ENCODE assay signal across 12 mouse cellular contexts in genomic region chr2:156446489-156447035, GRCm38 (mm10). TPM values are rescaled to one million over a fixed set of nuclear protein-coding genes. Genes with fewer than 3 reads are reported as not detected.
DNase-seq lines count a peak whose midpoint lies in the region; ATAC-seq and TF ChIP-seq lines count a peak whose summit lies in the region.
"Had no signal": no experiment of that assay in that cellular context is flagged by ENCODE, and none has a peak within 500 bp of the region (broad histone marks: within the 10 kb centered on the region; RNA-seq: fewer than 3 reads in every experiment).

No protein-coding gene starts in this region.

- ATAC-seq in lung, postnatal 0 days = peak; percentile 79
- ATAC-seq: midbrain, embryonic 13.5 days had no signal

- intact Hi-C loops in gastrocnemius, adult 2 months (cut with DNase I) = no loop called here

- DNase-seq in gastrocnemius, adult 2 months = peak; percentile 42
- DNase-seq in gastrocnemius, postnatal 4 days (ENCODE audit: low spot score in 2 of 2) = no peak
- peak; percentile 40 to 51 for DNase-seq in urinary bladder, postnatal 36 days (ENCODE audit: low spot score in 2 of 2)
- no peak for DNase-seq in urinary bladder, postnatal 25 days (ENCODE audit: low spot score)
- peak; percentile 85 for DNase-seq in lung, postnatal 0 days (ENCODE audit: low spot score)
- no peak for DNase-seq in cerebellum, postnatal 25 days
- DNase-seq in right cerebral cortex, postnatal 10 days (ENCODE audit: low spot score in 2 of 2) = no peak
- no peak for DNase-seq in ovary, postnatal 10 days (ENCODE audit: low spot score)
- DNase-seq: retina, postnatal 1 day had no signal

- H3K4me2 ChIP-seq in lung, postnatal 0 days (replicated peaks; ENCODE audit: low read depth, low read length) = peak overlapping the region; percentile 17
- H3K4me2 ChIP-seq: heart, embryonic 13.5 days; midbrain, embryonic 13.5 days; neural tube, embryonic 12.5 days had no signal

- H3K4me3 ChIP-seq in gastrocnemius, adult 2 months = no peak overlapping the region
- H3K4me3 ChIP-seq in lung, postnatal 0 days (ENCODE audit: low read depth, low read length) = no peak overlapping the region
- H3K4me3 ChIP-seq: heart, embryonic 13.5 days; midbrain, embryonic 13.5 days; neural tube, embryonic 12.5 days had no signal

- H3K4me1 ChIP-seq in lung, postnatal 0 days (ENCODE audit: insufficient read depth, low read depth, low read length) = no peaks in the 10 kb centered on the region

- H3K9ac ChIP-seq in lung, postnatal 0 days (replicated peaks; ENCODE audit: low read depth) = no peak overlapping the region
- H3K9ac ChIP-seq: midbrain, embryonic 13.5 days; neural tube, embryonic 12.5 days had no signal

- no peaks in the 10 kb centered on the region for H3K27me3 ChIP-seq in lung, postnatal 0 days (replicated peaks; ENCODE audit: insufficient read depth, low read length)
- H3K27me3 ChIP-seq: heart, embryonic 13.5 days; midbrain, embryonic 13.5 days; neural tube, embryonic 12.5 days had no signal

- 43% methylated on average over 9 of the region's 9 CpGs for WGBS in lung, postnatal 0 days

- H3K36me3 ChIP-seq in lung, postnatal 0 days (ENCODE audit: insufficient read depth, low read length) = no peaks in the 10 kb centered on the region
- H3K36me3 ChIP-seq: neural tube, embryonic 12.5 days had no signal

- TF ChIP-seq EP300 in lung, postnatal 0 days (IDR thresholded peaks at IDR 0.05) = no peak

- no peak for TF ChIP-seq CTCF in gastrocnemius, adult 2 months (IDR thresholded peaks at IDR 0.05)
- no peak for TF ChIP-seq CTCF in lung, postnatal 0 days (IDR thresholded peaks at IDR 0.05)

- H3K9me3 ChIP-seq in lung, postnatal 0 days (ENCODE audit: low read length) = no peaks in the 10 kb centered on the region
- H3K9me3 ChIP-seq: midbrain, embryonic 13.5 days; neural tube, embryonic 12.5 days had no signal

- no peak overlapping the region for H3K27ac ChIP-seq in gastrocnemius, adult 2 months
- H3K27ac ChIP-seq in lung, postnatal 0 days (ENCODE audit: low read length) = peak overlapping the region; percentile 91
- H3K27ac ChIP-seq: heart, embryonic 13.5 days; midbrain, embryonic 13.5 days; neural tube, embryonic 12.5 days had no signal

RNA-seq across cellular contexts. Expression of gene Epb41l1, which starts 25.9 kb away (rescaled TPM):
- 1 to 10 TPM; 3.8 to 4.6 TPM for total RNA-seq in gastrocnemius, adult 2 months (2021)
- 10 to 100 TPM; 27.9 to 30.1 TPM for total RNA-seq in gastrocnemius, postnatal 4 days (2021)
- polyA plus RNA-seq in lung, postnatal 0 days (2015; fragmentation: Nextera tagmentation; extraction: Ambion mirVana) = 1.2 and 1.7 TPM in 2 replicates

Comparison
In these comparisons a context has a peak if more than half of its experiments do, and no peak if none do; other contexts are left out.
1. DNase-seq: peak in gastrocnemius, adult 2 months (single experiment), urinary bladder, postnatal 36 days (2 of 2) and lung, postnatal 0 days (single experiment); none in gastrocnemius, postnatal 4 days (0 of 2), urinary bladder, postnatal 25 days (single experiment), cerebellum, postnatal 25 days (0 of 2), right cerebral cortex, postnatal 10 days (0 of 2) and ovary, postnatal 10 days (single experiment).
2. RNA of gene Epb41l1, which starts 25.9 kb away (total RNA-seq): 27.9 to 30.1 TPM in gastrocnemius, postnatal 4 days; 3.8 to 4.6 TPM in gastrocnemius, adult 2 months; every median in the first group is over 4 times any median in the second.